Mouse (Mus musculus) small intestine, adult 2 months (tissue): ENCODE results near the gene Ccdc28a.

Experiments used
- CTCF ChIP-seq: fragments of 200-500 bp; IDR thresholded peaks from 2 replicates; pipeline ENCODE4 v1.5.1; 2012; ENCODE audit warnings: low read depth, mild to moderate bottlenecking, control low read depth, inconsistent platforms, low read length, moderate library complexity, mixed read lengths; ENCODE audit not compliant: insufficient replicate concordance, insufficient read length; ENCODE audit errors: extremely low read depth
- POLR2A ChIP-seq: fragments of 200-500 bp; IDR thresholded peaks from 2 replicates; pipeline ENCODE4 v1.6.1; 2012; ENCODE audit warnings: low read depth, mild to moderate bottlenecking, control low read depth, inconsistent platforms, low read length, moderate library complexity

GRCm38 (mm10) chr10:18182246-18182645, 52.6 kb downstream of the Ccdc28a start:
- no peak for TF ChIP-seq POLR2A
- no peak for TF ChIP-seq CTCF
